Mouse (Mus musculus): ENCODE data around the gene Emd. TPM values are rescaled to one million over a fixed set of nuclear protein-coding genes. Genes with fewer than 3 reads are reported as not detected.
"Not testable (repeated sequence)": the region's sequence is repeated elsewhere in the genome, so short reads cannot be mapped to it uniquely, and the experiment has no call there.

The Emd gene
- 10 to 100 TPM; 33.6 to 39.0 TPM for total RNA-seq (2021)

GRCm38 (mm10) chrX:74254153-74254887 lies at the start of gene Emd:
Gene Emd (plus strand): TSS chrX:74254687.
- intact Hi-C loops (cut with DNase I): no loop called here
- peak; percentile 85 to 87 for DNase-seq (ENCODE audit: low spot score in 2 of 2)

- DNase-seq (ENCODE audit: low spot score in 2 of 2): no peak
- intact Hi-C loops (cut with DNase I): no loop called here
Observed at GRCm38 (mm10) chrX:74218496-74218895, 36.0 kb upstream of the Emd start.

- intact Hi-C loops (cut with DNase I): no loop called here
- DNase-seq (ENCODE audit: low spot score in 2 of 2): no peak
Observed at GRCm38 (mm10) chrX:74219449-74219848, 35.0 kb upstream of the Emd start.

- DNase-seq (ENCODE audit: low spot score in 2 of 2); intact Hi-C loops (cut with DNase I): not testable (repeated sequence)
Observed at GRCm38 (mm10) chrX:74220099-74220498, 34.4 kb upstream of the Emd start.

GRCm38 (mm10) chrX:74230038-74230437 lies 24.4 kb upstream of the Emd start:
- intact Hi-C loops (cut with DNase I): no loop called here
- no peak for DNase-seq (ENCODE audit: low spot score in 2 of 2)

- intact Hi-C loops (cut with DNase I): no loop called here
Observed at GRCm38 (mm10) chrX:74233196-74233595, 21.3 kb upstream of the Emd start.

GRCm38 (mm10) chrX:74240332-74240731 lies 14.2 kb upstream of the Emd start:
- DNase-seq (ENCODE audit: low spot score in 2 of 2): no peak
- intact Hi-C loops (cut with DNase I): loop anchor here (5.0 to 10.0 kb wide), 2 partner anchors 118 to 276 kb away; partner anchors contain the start of gene Hcfc1

More at GRCm38 (mm10) chrX:74233196-74233595, 21.3 kb upstream of the Emd start:
- DNase-seq (ENCODE audit: low spot score in 2 of 2): no peak

- DNase-seq (ENCODE audit: low spot score in 2 of 2): no peak
- intact Hi-C loops (cut with DNase I): loop anchor here (5.0 to 10.0 kb wide), 2 partner anchors 121 to 279 kb away; partner anchors contain the start of gene Hcfc1
Observed at GRCm38 (mm10) chrX:74243396-74243795, 11.1 kb upstream of the Emd start.

GRCm38 (mm10) chrX:74243807-74244206 lies 10.7 kb upstream of the Emd start:
- no peak for DNase-seq (ENCODE audit: low spot score in 2 of 2)
- intact Hi-C loops (cut with DNase I): loop anchor here (5.0 to 10.0 kb wide), 2 partner anchors 122 to 279 kb away; partner anchors contain the start of gene Hcfc1

- intact Hi-C loops (cut with DNase I): loop anchor here (5.0 to 10.0 kb wide), 2 partner anchors 122 to 280 kb away; partner anchors contain the start of gene Hcfc1
- DNase-seq (ENCODE audit: low spot score in 2 of 2): no peak
Observed at GRCm38 (mm10) chrX:74244614-74245083, 9.8 kb upstream of the Emd start.

GRCm38 (mm10) chrX:74245107-74245506 lies 9.4 kb upstream of the Emd start:
- no peak for DNase-seq (ENCODE audit: low spot score in 2 of 2)
- intact Hi-C loops (cut with DNase I): loop anchor here (10.0 kb wide), 1 partner anchor 280 kb away; the partner anchor contains the start of gene Hcfc1

- intact Hi-C loops (cut with DNase I): loop anchor here (10.0 kb wide), 1 partner anchor 281 kb away; the partner anchor contains the start of gene Hcfc1
- DNase-seq (ENCODE audit: low spot score in 2 of 2): peak; percentile 53 to 55
Observed at GRCm38 (mm10) chrX:74245687-74246086, 8.8 kb upstream of the Emd start.

- DNase-seq (ENCODE audit: low spot score in 2 of 2): peak; percentile 82 to 83
- intact Hi-C loops (cut with DNase I): loop anchor here (10.0 kb wide), 1 partner anchor 281 kb away; the partner anchor contains the start of gene Hcfc1
Observed at GRCm38 (mm10) chrX:74246213-74246681, 8.2 kb upstream of the Emd start.

GRCm38 (mm10) chrX:74246693-74247092 lies 7.8 kb upstream of the Emd start:
- intact Hi-C loops (cut with DNase I): loop anchor here (10.0 kb wide), 1 partner anchor 282 kb away; the partner anchor contains the start of gene Hcfc1
- no peak for DNase-seq (ENCODE audit: low spot score in 2 of 2)

GRCm38 (mm10) chrX:74248651-74249050 lies 5.8 kb upstream of the Emd start:
- intact Hi-C loops (cut with DNase I): loop anchor here (2.0 to 10.0 kb wide), 2 partner anchors 164 to 284 kb away; partner anchors contain the start of gene Hcfc1
- DNase-seq (ENCODE audit: low spot score in 2 of 2): peak in 1 of 2 experiments; percentile 22

- intact Hi-C loops (cut with DNase I): loop anchor here (2.0 to 10.0 kb wide), 2 partner anchors 163 to 285 kb away; partner anchors contain the start of gene Hcfc1
- peak; percentile 59 to 63 for DNase-seq (ENCODE audit: low spot score in 2 of 2)
Observed at GRCm38 (mm10) chrX:74249615-74250014, 4.9 kb upstream of the Emd start, which contains the start of gene Flna. Gene Flna (minus strand): TSS chrX:74249820.

GRCm38 (mm10) chrX:74254888-74255565 lies 540 bp downstream of the Emd start:
- intact Hi-C loops (cut with DNase I): no loop called here

GRCm38 (mm10) chrX:74257746-74258145 lies 3.3 kb downstream of the Emd start:
- intact Hi-C loops (cut with DNase I): no loop called here
- no peak for DNase-seq (ENCODE audit: low spot score in 2 of 2)

More at GRCm38 (mm10) chrX:74254888-74255565, 540 bp downstream of the Emd start:
- no peak for DNase-seq (ENCODE audit: low spot score in 2 of 2)

GRCm38 (mm10) chrX:74269736-74270061 lies 15.2 kb downstream of the Emd start:
- DNase-seq (ENCODE audit: low spot score in 2 of 2): no peak
- intact Hi-C loops (cut with DNase I): no loop called here

Data from left cerebral cortex, postnatal 36 days (tissue).